Mouse (Mus musculus) heart, embryonic 14.5 days (tissue): ENCODE measurements around the gene Tpx2. TPM values are rescaled to one million over a fixed set of nuclear protein-coding genes. Genes with fewer than 3 reads are reported as not detected.
A peak's percentile ranks its signal among the peaks of the same experiment; 100 is the strongest.

Experiments used
- ATAC-seq: fragments of 200-750 bp; cut with Nextera tagmentation; 2 replicates; pipeline ENCODE4 v1.8.0; 2017; ENCODE audit warnings: low read depth, moderate TSS enrichment; ENCODE audit not compliant: insufficient number of reproducible peaks, insufficient read depth, low FRiP score
- H3K27ac ChIP-seq, 2 experiments: fragments of 200-500 bp in 1 of 2; fragments of 300-500 bp in 1 of 2; sonication (generic) in 1 of 2; replicated peaks in 1 of 2; 2 replicates each; pipeline ENCODE4 v1.5.1; 2012 to 2014; ENCODE audit warnings: low read depth in 2 of 2, low read length in 2 of 2, control low read depth in 1 of 2, mild to moderate bottlenecking in 1 of 2, mixed read lengths in 1 of 2; ENCODE audit not compliant: control insufficient read depth in 1 of 2, insufficient read depth in 1 of 2
- H3K27me3 ChIP-seq: fragments of 300-500 bp; sonication (generic); 2 replicates; pipeline ENCODE4 v1.6.1; 2014; ENCODE audit warnings: mild to moderate bottlenecking, low read length, control low read depth; ENCODE audit not compliant: control insufficient read depth, insufficient read depth
- H3K36me3 ChIP-seq: fragments of 300-500 bp; sonication (generic); 2 replicates; pipeline ENCODE4 v1.6.1; 2014; ENCODE audit warnings: mild to moderate bottlenecking, control low read depth, low read length, mixed read lengths; ENCODE audit not compliant: control insufficient read depth, insufficient read depth
- H3K4me1 ChIP-seq, 2 experiments: fragments of 200-500 bp in 1 of 2; fragments of 300-500 bp in 1 of 2; sonication (generic) in 1 of 2; 2 replicates each; pipeline ENCODE4 v1.6.1; 2012 to 2014; ENCODE audit warnings: low read length in 2 of 2, control low read depth in 1 of 2, mixed read lengths in 1 of 2; ENCODE audit not compliant: control insufficient read depth in 2 of 2, insufficient read depth in 2 of 2
- H3K4me2 ChIP-seq: fragments of 300-500 bp; sonication (generic); 2 replicates; pipeline ENCODE4 v1.6.1; 2014; ENCODE audit warnings: mild to moderate bottlenecking, low read length
- H3K4me3 ChIP-seq, 2 experiments: fragments of 200-500 bp in 1 of 2; fragments of 300-500 bp in 1 of 2; sonication (generic) in 1 of 2; 2 replicates each; pipeline ENCODE4 v1.5.1; 2012 to 2014; ENCODE audit warnings: low read length in 2 of 2, mild to moderate bottlenecking in 2 of 2, control low read depth in 1 of 2, low read depth in 1 of 2, moderate library complexity in 1 of 2; ENCODE audit not compliant: control insufficient read depth in 1 of 2, insufficient read depth in 1 of 2
- H3K9ac ChIP-seq: fragments of 300-500 bp; sonication (generic); 2 replicates; pipeline ENCODE4 v1.6.1; 2014; ENCODE audit warnings: mild to moderate bottlenecking, low read length
- H3K9me3 ChIP-seq: fragments of 300-500 bp; sonication (generic); 2 replicates; pipeline ENCODE4 v1.6.1; 2016; ENCODE audit warnings: low read length, control low read depth; ENCODE audit not compliant: control insufficient read depth
- WGBS: fragments of 180-500 bp; shearing (Covaris S2); extraction: QIAGEN DNeasy Blood & Tissue Kit; methylation state at CpG from one replicate; pipeline ENCODE4 v1.1.7; 2014; 5-methylcytosine and 5-hydroxymethylcytosine counted together
- polyA plus RNA-seq: library from polyadenylated mRNA; unstranded; fragments of >200 nt; fragmentation: Nextera tagmentation; extraction: Ambion mirVana; gene quantifications from 2 replicates; pipeline ENCODE4 v1.2.1, GENCODE M21; 2014

Gene Tpx2
- polyA plus RNA-seq, 1 experiment from 2014 or later = 60.8 TPM

DNA sequence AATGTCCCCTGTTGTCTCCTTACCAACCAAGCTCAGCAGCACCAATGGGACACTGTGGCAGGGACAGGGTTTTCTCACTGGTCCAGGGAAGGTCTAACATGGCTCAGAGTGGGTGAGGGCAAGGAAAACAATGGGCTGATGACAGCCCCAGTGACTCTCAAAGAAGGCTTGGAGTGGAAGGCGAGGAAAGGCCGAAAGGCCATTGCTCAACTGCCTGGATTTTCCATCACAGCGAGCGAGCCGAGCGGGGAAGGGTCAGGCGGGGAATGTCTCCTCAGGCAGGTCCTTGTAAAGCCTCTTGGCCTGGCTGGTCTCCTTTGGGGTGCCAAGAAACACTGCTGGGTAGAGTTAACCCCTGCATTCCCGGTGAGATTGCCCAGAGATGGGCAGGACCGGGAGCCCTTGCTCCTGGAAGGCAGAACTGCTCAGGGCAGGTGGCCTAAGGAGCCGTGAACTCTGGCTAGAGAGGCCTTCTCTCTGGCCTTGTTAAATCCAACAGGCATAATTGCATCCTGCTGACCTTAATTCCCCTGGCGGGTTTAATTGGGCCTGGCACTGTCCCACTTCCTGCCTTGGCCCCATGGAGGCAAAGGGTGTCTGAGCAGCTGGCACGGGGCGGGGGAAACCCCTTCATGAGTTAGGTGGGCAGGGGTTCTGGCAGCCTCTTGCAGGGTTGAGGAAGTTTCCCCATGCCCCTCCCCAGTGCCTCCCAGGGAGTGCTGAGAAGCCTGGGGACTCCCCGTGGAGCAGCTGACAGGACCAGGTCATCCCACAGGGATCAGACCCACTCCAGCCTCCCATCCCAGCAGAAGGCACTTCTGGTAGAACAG lies 59.6 kb downstream of the Tpx2 start:
- Histone ChIP-seq H3K27me3 (peaks cover 25% of the 10 kb centered on the region), H3K27ac (peak overlapping the region; percentile 17 to 23; a peak in 2 of 4 replicates), H3K4me2 (no peak overlapping the region), H3K4me1 (peaks cover 33 to 35% of the 10 kb centered on the region in 2 experiments), H3K9ac (no peak overlapping the region), H3K9me3 (no peaks in the 10 kb centered on the region), H3K36me3 (no peaks in the 10 kb centered on the region), H3K4me3 (no peak overlapping the region)
- 52% methylated on average over 14 of the region's 14 CpGs for WGBS
- ATAC-seq = no peak

DNA sequence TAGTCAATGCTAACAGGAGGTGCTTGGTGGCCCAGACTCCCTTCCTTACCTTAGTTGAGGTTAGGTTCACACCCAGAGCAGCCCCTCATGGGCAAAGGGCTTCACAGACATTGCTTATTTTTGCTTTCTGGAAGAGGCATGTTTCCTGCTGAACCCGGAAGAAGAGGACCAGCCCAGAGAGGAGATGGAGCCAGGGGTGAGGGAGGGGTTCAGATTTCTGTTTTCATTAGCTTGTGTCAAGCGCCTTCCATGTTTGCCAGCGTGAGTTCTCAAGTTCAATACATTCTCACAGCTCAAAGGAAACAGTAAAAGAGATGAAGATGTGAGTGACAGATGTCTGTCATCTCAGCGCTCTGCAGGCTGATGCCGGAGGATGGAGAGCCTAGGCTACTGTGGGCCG lies 62.1 kb downstream of the Tpx2 start:
- WGBS = 73% methylated on average over 6 of the region's 6 CpGs

DNA sequence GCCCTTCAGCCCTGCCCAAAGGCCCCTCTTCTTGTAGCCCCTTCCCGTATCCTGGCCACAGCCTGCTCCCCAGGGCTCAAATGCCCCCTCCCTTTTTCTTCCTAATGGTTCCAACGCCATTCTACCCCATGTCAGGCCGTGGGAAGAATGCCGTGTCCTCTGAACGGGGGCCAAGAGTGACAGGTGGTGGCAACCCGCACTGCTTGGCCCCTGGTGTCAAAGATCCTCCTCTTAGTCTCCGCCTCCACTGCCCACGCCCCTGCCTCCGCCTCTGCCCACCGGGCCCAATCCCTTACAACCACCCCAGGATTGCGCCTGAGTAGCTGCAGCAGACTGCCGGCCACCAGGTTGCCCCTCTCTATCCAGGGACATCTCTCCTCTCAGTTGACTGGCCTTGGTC lies 63.3 kb downstream of the Tpx2 start, which contains the start of gene Mylk2:
TSS of gene Mylk2 (plus strand) at position 322 of the 400 bp plus-strand sequence.
- no peak within 1 kb of the TSS for H3K27ac ChIP-seq
- peaks cover 18 to 19% of the 10 kb centered on the region in 2 experiments for H3K4me1 ChIP-seq
- WGBS = 27% methylated on average over 12 of the region's 12 CpGs
- no peak within 1 kb of the TSS for H3K4me3 ChIP-seq
- H3K9me3 ChIP-seq = no peaks in the 10 kb centered on the region
- no peak within 1 kb of the TSS for H3K4me2 ChIP-seq
- peaks cover 36% of the 10 kb centered on the region for H3K27me3 ChIP-seq
- ATAC-seq = no peak
- H3K9ac ChIP-seq = no peak within 1 kb of the TSS
- H3K36me3 ChIP-seq = no peaks in the 10 kb centered on the region

More for the DNA sequence above, 62.1 kb downstream of the Tpx2 start:
- no peak overlapping the region for H3K4me2 ChIP-seq
- H3K27ac ChIP-seq = no peak overlapping the region
- H3K4me1 ChIP-seq = peaks cover 26 to 29% of the 10 kb centered on the region in 2 experiments
- H3K36me3 ChIP-seq = no peaks in the 10 kb centered on the region
- no peaks in the 10 kb centered on the region for H3K9me3 ChIP-seq
- peaks cover 36% of the 10 kb centered on the region for H3K27me3 ChIP-seq
- H3K9ac ChIP-seq = no peak overlapping the region
- no peak overlapping the region for H3K4me3 ChIP-seq
- ATAC-seq = no peak

DNA sequence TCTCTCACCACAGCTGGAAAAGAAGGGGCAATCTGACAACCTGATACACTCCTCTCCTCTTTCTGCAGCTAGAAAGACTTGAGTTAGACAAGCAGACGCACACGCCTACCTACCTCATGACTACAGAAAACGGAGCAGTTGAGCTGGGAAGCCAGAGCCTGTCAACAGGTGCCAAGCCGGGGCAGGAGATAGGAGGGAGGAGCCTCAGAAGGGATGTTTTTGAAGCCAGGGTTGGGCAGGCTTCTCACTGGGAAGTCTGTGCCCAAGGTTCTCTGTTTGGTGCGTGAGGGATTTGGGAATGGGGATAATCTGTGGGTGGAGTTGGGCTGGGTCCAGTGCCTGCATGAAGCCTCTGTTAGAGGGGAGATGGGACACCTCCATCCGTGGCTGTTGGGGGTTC lies 63.7 kb downstream of the Tpx2 start:
- Histone ChIP-seq H3K9ac (no peak overlapping the region), H3K4me3 (no peak overlapping the region), H3K4me2 (no peak overlapping the region), H3K27me3 (peaks cover 36% of the 10 kb centered on the region), H3K27ac (no peak overlapping the region), H3K4me1 (peaks cover 14 to 15% of the 10 kb centered on the region in 2 experiments), H3K9me3 (no peaks in the 10 kb centered on the region), H3K36me3 (no peaks in the 10 kb centered on the region)
- ATAC-seq = no peak
- 22% methylated on average over 6 of the region's 6 CpGs for WGBS

DNA sequence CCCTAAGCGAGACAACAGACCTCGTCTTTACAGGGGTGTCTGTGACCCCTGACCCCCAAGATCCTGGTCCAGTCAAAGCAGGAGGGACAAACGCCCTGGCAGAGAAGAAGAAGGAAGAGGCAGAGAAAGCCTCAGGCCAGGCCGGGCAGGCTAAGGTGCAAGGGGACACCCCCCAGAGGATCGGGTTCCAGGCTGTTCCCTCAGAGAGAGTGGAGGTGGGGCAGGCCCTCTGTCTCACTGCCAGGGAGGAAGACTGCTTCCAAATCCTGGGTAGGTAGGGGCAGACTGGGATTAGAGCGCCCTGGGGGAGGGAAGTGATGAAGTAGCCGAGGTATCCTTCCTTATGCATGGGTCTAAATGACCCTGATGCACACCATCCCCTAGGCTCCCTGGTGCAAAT lies 65.7 kb downstream of the Tpx2 start:
- 43% methylated on average over 7 of the region's 7 CpGs for WGBS
- Histone ChIP-seq H3K36me3 (no peaks in the 10 kb centered on the region), H3K27me3 (peaks cover 40% of the 10 kb centered on the region), H3K9me3 (no peaks in the 10 kb centered on the region), H3K27ac (no peak overlapping the region), H3K4me1 (peaks cover 12 to 15% of the 10 kb centered on the region in 2 experiments), H3K4me2 (no peak overlapping the region), H3K9ac (no peak overlapping the region), H3K4me3 (no peak overlapping the region)
- ATAC-seq = no peak

DNA sequence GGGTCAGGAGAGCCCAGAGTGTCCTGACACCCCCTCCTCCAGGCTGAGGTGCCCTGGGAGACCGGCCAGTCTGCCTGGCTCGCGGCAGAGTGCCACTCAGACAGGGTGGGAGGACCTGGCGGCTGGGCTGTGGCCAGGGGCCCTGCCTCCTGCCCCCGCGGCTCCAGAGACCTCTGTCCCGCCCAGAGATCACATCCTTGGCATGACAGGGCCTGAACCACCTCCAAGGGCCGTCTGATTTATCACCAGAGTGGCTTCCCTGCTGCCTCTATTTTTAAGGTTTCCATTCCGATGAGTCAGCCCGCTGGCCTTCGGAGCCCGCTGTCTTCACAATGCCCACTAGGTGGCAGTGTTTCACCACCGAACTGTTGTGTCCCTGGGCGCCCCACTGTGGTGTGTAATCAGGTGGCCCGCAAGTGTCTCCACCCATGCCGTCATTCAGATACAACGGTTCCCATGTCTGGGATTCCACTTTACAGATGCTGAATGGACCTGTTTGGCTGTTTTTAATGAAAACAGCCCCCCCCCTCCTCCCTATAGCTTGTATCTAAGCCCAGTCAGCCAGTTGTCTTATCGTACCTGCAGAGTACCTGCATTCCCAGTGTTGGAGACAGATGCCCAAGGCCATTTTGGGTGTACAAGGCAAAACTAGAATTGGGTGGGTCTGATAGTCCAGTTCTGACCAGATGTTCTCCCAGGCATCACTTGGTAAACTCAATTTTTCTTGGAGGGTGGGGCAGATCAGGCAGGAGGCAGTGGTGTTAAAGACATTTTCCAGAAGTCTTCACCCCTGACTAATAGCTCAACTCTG lies 66.8 kb downstream of the Tpx2 start:
- 0 out of 2 replicates have a peak, but pooled peaks have one; percentile 29 for ATAC-seq
- Histone ChIP-seq H3K4me1 (peaks cover 17 to 20% of the 10 kb centered on the region in 2 experiments), H3K27me3 (peaks cover 40% of the 10 kb centered on the region), H3K27ac (no peak overlapping the region), H3K9ac (no peak overlapping the region), H3K4me3 (peak overlapping the region in 1 of 2 experiments; percentile 5; a peak in 2 of 4 replicates), H3K4me2 (peak overlapping the region; percentile 59), H3K9me3 (no peaks in the 10 kb centered on the region), H3K36me3 (no peaks in the 10 kb centered on the region)
- WGBS = 2% methylated on average over 18 of the region's 18 CpGs

DNA sequence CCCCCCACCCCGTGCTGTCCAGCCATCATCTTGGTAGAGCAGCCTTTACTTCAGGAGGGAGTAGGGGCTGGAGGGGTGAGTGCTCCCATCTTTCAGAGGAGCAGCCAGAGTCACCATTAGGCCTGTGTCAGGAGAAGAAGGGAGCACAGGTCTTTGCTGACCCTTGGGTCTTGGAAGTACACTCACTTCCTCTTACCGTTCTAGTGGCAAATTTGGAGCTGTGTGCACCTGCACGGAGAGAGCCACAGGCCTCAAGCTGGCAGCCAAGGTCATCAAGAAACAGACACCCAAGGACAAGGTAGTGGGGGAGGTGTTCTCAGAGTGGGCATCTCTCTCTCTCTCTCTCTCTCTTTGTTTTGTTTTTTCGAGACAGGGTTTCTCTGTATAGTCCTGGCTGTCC lies 67.7 kb downstream of the Tpx2 start:
- Histone ChIP-seq H3K4me3 (no peak overlapping the region), H3K27ac (no peak overlapping the region), H3K4me2 (no peak overlapping the region), H3K9ac (no peak overlapping the region), H3K9me3 (no peaks in the 10 kb centered on the region), H3K27me3 (peaks cover 35% of the 10 kb centered on the region), H3K4me1 (peaks cover 17 to 20% of the 10 kb centered on the region in 2 experiments), H3K36me3 (no peaks in the 10 kb centered on the region)
- ATAC-seq = no peak
- 59% methylated on average over 4 of the region's 4 CpGs for WGBS
